Mouse (Mus musculus): ENCODE results near the gene Slc7a6.

- TF ChIP-seq GATA1 (IDR thresholded peaks at IDR 0.05; ENCODE audit: borderline replicate concordance, low read length) = no peak
- TF ChIP-seq FLI1 (IDR thresholded peaks at IDR 0.05; ENCODE audit: low read length) = no peak
These were observed 39.3 kb upstream of the Slc7a6 start for GRCm38 (mm10) chr8:106129232-106129930.
